Mouse (Mus musculus) CH12.LX (cell line): Measurements from ENCODE around the gene Gm44502.

Experiments used
- CTCF ChIP-seq, 2 experiments: IDR thresholded peaks in 1 of 2; conservative IDR thresholded peaks in 1 of 2; 2 replicates each; pipeline ENCODE4 v1.5.1; 2011 to 2012; ENCODE audit warnings: low read depth in 2 of 2, low read length in 2 of 2, improper control_type of control experiment in 1 of 2, inconsistent platforms in 1 of 2, mild to moderate bottlenecking in 1 of 2, moderate library complexity in 1 of 2
- ELF1 ChIP-seq: IDR thresholded peaks from 2 replicates; pipeline ENCODE4 v1.6.1; 2014; ENCODE audit warnings: low read depth, mild to moderate bottlenecking, inconsistent platforms, low read length, improper control_type of control experiment
- EP300 ChIP-seq: IDR thresholded peaks from 2 replicates; pipeline ENCODE4 v1.6.1; 2011; ENCODE audit warnings: low read length, improper control_type of control experiment
- HCFC1 ChIP-seq: IDR thresholded peaks from 2 replicates; pipeline ENCODE4 v1.6.1; 2012; ENCODE audit warnings: low read depth, mild to moderate bottlenecking, inconsistent platforms, low read length, improper control_type of control experiment
- MAZ ChIP-seq: IDR thresholded peaks from 2 replicates; pipeline ENCODE4 v1.6.1; 2012; ENCODE audit warnings: low read depth, mild to moderate bottlenecking, inconsistent platforms, low read length, improper control_type of control experiment, moderate library complexity
- MXI1 ChIP-seq: IDR thresholded peaks from 2 replicates; pipeline ENCODE4 v1.6.1; 2011; ENCODE audit warnings: mild to moderate bottlenecking, low read depth, low read length, improper control_type of control experiment
- POLR2A ChIP-seq: IDR thresholded peaks from 2 replicates; pipeline ENCODE4 v1.6.1; 2011; ENCODE audit warnings: low read depth, mild to moderate bottlenecking, improper control_type of control experiment, low read length
- RCOR1 ChIP-seq: conservative IDR thresholded peaks from 2 replicates; pipeline ENCODE4 v1.6.1; 2012; ENCODE audit warnings: low read depth, mild to moderate bottlenecking, inconsistent platforms, low read length, improper control_type of control experiment
- TCF12 ChIP-seq: IDR thresholded peaks from 2 replicates; pipeline ENCODE4 v1.6.1; 2014; ENCODE audit warnings: low read depth, mild to moderate bottlenecking, inconsistent platforms, low read length, improper control_type of control experiment
- ZMIZ1 ChIP-seq: IDR thresholded peaks from 2 replicates; pipeline ENCODE4 v1.6.1; 2012; ENCODE audit warnings: low read depth, mild to moderate bottlenecking, inconsistent platforms, low read length, improper control_type of control experiment
- ZNF384 ChIP-seq: IDR thresholded peaks from 2 replicates; pipeline ENCODE4 v1.6.1; 2012; ENCODE audit warnings: low read depth, low read length, improper control_type of control experiment, inconsistent platforms

DNA sequence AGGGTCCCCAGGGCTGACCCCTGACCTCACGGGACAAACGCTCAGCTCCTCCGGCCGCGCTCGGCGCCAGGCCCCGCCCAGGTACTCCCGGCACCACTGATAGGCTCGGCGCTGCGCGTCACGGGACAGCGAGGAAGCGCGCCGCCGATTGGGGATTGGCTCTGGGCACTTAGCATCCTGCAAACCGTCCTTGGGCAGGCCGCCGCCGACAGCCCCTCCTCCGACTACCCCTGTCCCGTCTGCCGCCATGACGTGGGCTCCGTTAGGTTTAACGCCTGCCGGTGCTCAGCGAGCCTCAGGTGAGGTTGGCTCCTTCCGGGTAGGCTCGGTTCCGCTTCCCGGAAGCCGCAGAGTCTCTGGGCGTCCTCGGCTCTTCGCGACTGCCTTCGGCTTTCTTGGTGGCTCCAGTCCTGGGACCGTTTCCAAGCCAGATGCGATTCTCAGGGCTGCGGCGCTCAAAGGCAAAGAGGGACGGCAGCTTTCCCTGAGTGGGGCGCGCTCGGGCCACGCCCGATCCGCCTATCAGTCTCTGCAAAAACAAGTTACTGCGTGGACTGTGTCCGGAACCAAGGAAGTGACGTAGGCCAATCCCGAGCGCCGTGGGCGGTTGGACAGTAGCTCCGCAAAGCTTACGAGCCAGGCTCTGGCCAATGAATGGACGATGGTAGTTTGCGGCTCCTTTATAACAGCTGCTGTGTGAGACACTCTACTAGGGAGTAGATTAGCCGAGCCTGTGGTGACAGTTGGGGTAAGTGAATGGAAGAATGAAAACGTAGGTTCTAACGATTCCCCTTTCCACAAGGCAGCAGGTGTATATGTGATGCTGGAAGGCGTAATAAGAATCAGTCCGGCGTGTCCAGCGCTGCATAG is at the start of gene Gm44502, which contains the start of the genes C730034F03Rik and Chkb:
- TF ChIP-seq CTCF (conservative IDR thresholded peaks at IDR 0.05 in 1 of 2, IDR thresholded peaks at IDR 0.05 in 1 of 2; ENCODE audit: low read depth in 2 of 2, low read length in 2 of 2): no peak
- peak; percentile 92 for TF ChIP-seq POLR2A
- 0 out of 2 replicates have a peak, but pooled peaks have one; percentile 10 for TF ChIP-seq MAZ
- TF ChIP-seq HCFC1: peak; percentile 70
- no peak for TF ChIP-seq ZNF384
- peak; percentile 69 for TF ChIP-seq TCF12
- peak; percentile 77 for TF ChIP-seq MXI1
- peak; percentile 95 for TF ChIP-seq ELF1
- TF ChIP-seq EP300: no peak
- TF ChIP-seq ZMIZ1: peak; percentile 90
- TF ChIP-seq RCOR1: no peak
